Mouse (Mus musculus): ENCODE results near the gene Fam107b. TPM values are rescaled to one million over a fixed set of nuclear protein-coding genes. Genes with fewer than 3 reads are reported as not detected.

The Fam107b gene
- polyA plus RNA-seq, 1 experiment from 2014 or later: 21.8 TPM

GRCm38 (mm10) chr2:3600421-3600820 is 30.1 kb downstream of the Fam107b start:
- Histone ChIP-seq H3K27me3 (replicated peaks; ENCODE audit: control insufficient read depth, insufficient read depth, low read length) (no peaks in the 10 kb centered on the region), H3K27ac (ENCODE audit: low read depth, low read length) (no peak overlapping the region), H3K4me2 (replicated peaks; ENCODE audit: low read depth) (no peak overlapping the region), H3K9me3 (ENCODE audit: control insufficient read depth) (0 out of 2 replicates have a peak, but pooled peaks cover 3% of the 10 kb centered on the region), H3K4me1 (replicated peaks; ENCODE audit: control insufficient read depth, insufficient read depth, low read length) (no peaks in the 10 kb centered on the region), H3K4me3 (ENCODE audit: low read depth, low read length) (no peak overlapping the region), H3K9ac (ENCODE audit: low read depth, low read length) (no peak overlapping the region), H3K36me3 (ENCODE audit: control insufficient read depth, insufficient read depth) (no peaks in the 10 kb centered on the region)
- 66% methylated on average over 3 of the region's 3 CpGs for WGBS
- no peak for ATAC-seq
- TF ChIP-seq CTCF (IDR thresholded peaks at IDR 0.05; ENCODE audit: low read depth): no peak

GRCm38 (mm10) chr2:3602599-3602998 is 32.3 kb downstream of the Fam107b start:
- no peak overlapping the region for H3K4me3 ChIP-seq (ENCODE audit: low read depth, low read length)
- no peak for ATAC-seq
- H3K36me3 ChIP-seq (ENCODE audit: control insufficient read depth, insufficient read depth): no peaks in the 10 kb centered on the region
- H3K27me3 ChIP-seq (replicated peaks; ENCODE audit: control insufficient read depth, insufficient read depth, low read length): no peaks in the 10 kb centered on the region
- no peaks in the 10 kb centered on the region for H3K9me3 ChIP-seq (ENCODE audit: control insufficient read depth)
- H3K27ac ChIP-seq (ENCODE audit: low read depth, low read length): no peak overlapping the region
- TF ChIP-seq CTCF (IDR thresholded peaks at IDR 0.05; ENCODE audit: low read depth): no peak
- 89% methylated on average over 3 of the region's 3 CpGs for WGBS
- no peak overlapping the region for H3K4me2 ChIP-seq (replicated peaks; ENCODE audit: low read depth)
- no peak overlapping the region for H3K9ac ChIP-seq (ENCODE audit: low read depth, low read length)
- H3K4me1 ChIP-seq (replicated peaks; ENCODE audit: control insufficient read depth, insufficient read depth, low read length): no peaks in the 10 kb centered on the region

GRCm38 (mm10) chr2:3603181-3603580 is 32.9 kb downstream of the Fam107b start:
- Histone ChIP-seq H3K36me3 (ENCODE audit: control insufficient read depth, insufficient read depth) (no peaks in the 10 kb centered on the region), H3K4me2 (replicated peaks; ENCODE audit: low read depth) (no peak overlapping the region), H3K27me3 (replicated peaks; ENCODE audit: control insufficient read depth, insufficient read depth, low read length) (no peaks in the 10 kb centered on the region), H3K4me1 (replicated peaks; ENCODE audit: control insufficient read depth, insufficient read depth, low read length) (no peaks in the 10 kb centered on the region), H3K4me3 (ENCODE audit: low read depth, low read length) (no peak overlapping the region), H3K9ac (ENCODE audit: low read depth, low read length) (no peak overlapping the region), H3K9me3 (ENCODE audit: control insufficient read depth) (no peaks in the 10 kb centered on the region), H3K27ac (ENCODE audit: low read depth, low read length) (no peak overlapping the region)
- no peak for TF ChIP-seq CTCF (IDR thresholded peaks at IDR 0.05; ENCODE audit: low read depth)
- 85% methylated on average over 5 of the region's 5 CpGs for whole genome bisulfite sequencing
- ATAC-seq: no peak

GRCm38 (mm10) chr2:3608868-3609854 is 38.9 kb downstream of the Fam107b start:
- TF ChIP-seq CTCF (IDR thresholded peaks at IDR 0.05; ENCODE audit: low read depth): no peak
- Histone ChIP-seq H3K9ac (ENCODE audit: low read depth, low read length) (no peak overlapping the region), H3K4me2 (replicated peaks; ENCODE audit: low read depth) (no peak overlapping the region), H3K36me3 (ENCODE audit: control insufficient read depth, insufficient read depth) (no peaks in the 10 kb centered on the region), H3K27ac (ENCODE audit: low read depth, low read length) (no peak overlapping the region), H3K4me1 (replicated peaks; ENCODE audit: control insufficient read depth, insufficient read depth, low read length) (no peaks in the 10 kb centered on the region), H3K4me3 (ENCODE audit: low read depth, low read length) (no peak overlapping the region), H3K9me3 (ENCODE audit: control insufficient read depth) (no peaks in the 10 kb centered on the region), H3K27me3 (replicated peaks; ENCODE audit: control insufficient read depth, insufficient read depth, low read length) (no peaks in the 10 kb centered on the region)
- 42% methylated on average over 8 of the region's 8 CpGs for WGBS
- ATAC-seq: no peak

GRCm38 (mm10) chr2:3618446-3618845 is 48.2 kb downstream of the Fam107b start:
- no peaks in the 10 kb centered on the region; the same call in 1 of the 2 replicates for H3K4me1 ChIP-seq (replicated peaks; ENCODE audit: control insufficient read depth, insufficient read depth, low read length)
- H3K27me3 ChIP-seq (replicated peaks; ENCODE audit: control insufficient read depth, insufficient read depth, low read length): no peaks in the 10 kb centered on the region
- no peak for TF ChIP-seq CTCF (IDR thresholded peaks at IDR 0.05; ENCODE audit: low read depth)
- no peak for ATAC-seq
- no peaks in the 10 kb centered on the region for H3K36me3 ChIP-seq (ENCODE audit: control insufficient read depth, insufficient read depth)
- 78% methylated on average over 1 of the region's 1 CpGs for WGBS
- H3K27ac ChIP-seq (ENCODE audit: low read depth, low read length): no peak overlapping the region
- H3K9me3 ChIP-seq (ENCODE audit: control insufficient read depth): no peaks in the 10 kb centered on the region
- H3K4me3 ChIP-seq (ENCODE audit: low read depth, low read length): no peak overlapping the region
- no peak overlapping the region for H3K4me2 ChIP-seq (replicated peaks; ENCODE audit: low read depth)
- H3K9ac ChIP-seq (ENCODE audit: low read depth, low read length): no peak overlapping the region

GRCm38 (mm10) chr2:3621568-3621967 is 51.3 kb downstream of the Fam107b start:
- WGBS: 53% methylated on average over 6 of the region's 6 CpGs

More at GRCm38 (mm10) chr2:3621568-3621967, 51.3 kb downstream of the Fam107b start:
- H3K4me2 ChIP-seq (replicated peaks; ENCODE audit: low read depth): no peak overlapping the region
- no peaks in the 10 kb centered on the region for H3K27me3 ChIP-seq (replicated peaks; ENCODE audit: control insufficient read depth, insufficient read depth, low read length)
- no peak for TF ChIP-seq CTCF (IDR thresholded peaks at IDR 0.05; ENCODE audit: low read depth)
- no peak for ATAC-seq
- H3K4me1 ChIP-seq (replicated peaks; ENCODE audit: control insufficient read depth, insufficient read depth, low read length): peaks cover 5% of the 10 kb centered on the region
- H3K27ac ChIP-seq (ENCODE audit: low read depth, low read length): no peak overlapping the region
- no peak overlapping the region for H3K4me3 ChIP-seq (ENCODE audit: low read depth, low read length)
- H3K9ac ChIP-seq (ENCODE audit: low read depth, low read length): no peak overlapping the region
- no peaks in the 10 kb centered on the region for H3K9me3 ChIP-seq (ENCODE audit: control insufficient read depth)
- no peaks in the 10 kb centered on the region for H3K36me3 ChIP-seq (ENCODE audit: control insufficient read depth, insufficient read depth)
